21 mouse cellular contexts compared by ENCODE assay signal in the genomic region with DNA sequence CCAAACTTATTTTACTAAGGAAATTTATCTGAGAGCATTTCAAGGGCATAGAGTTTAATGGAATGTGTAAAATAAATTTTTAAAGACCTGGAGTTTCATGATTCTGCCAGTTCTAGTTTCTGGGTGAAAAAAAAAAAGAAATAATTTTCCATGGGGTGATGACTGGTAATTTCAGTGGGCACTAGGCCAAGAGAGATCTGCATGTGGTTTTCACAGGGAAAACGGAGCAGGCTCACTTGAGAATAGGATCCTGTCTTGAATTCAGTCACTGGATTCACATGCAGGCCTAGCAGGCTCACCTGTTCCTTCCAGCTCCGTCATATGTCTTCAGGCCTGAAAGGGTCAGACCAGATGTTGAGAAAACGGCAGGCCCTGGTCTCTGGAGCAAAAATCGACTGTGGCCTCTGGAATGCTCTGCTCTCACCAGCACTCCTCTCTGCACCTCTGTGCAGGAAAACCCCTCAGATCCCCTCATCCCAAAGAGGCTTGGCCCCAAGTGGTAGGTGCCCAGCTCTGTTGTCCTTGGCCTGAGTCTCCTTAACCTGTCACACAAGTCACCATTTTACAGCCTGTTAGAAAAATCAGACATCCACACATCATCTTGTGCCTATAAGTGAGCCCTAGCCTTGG.
DNase-seq lines count a peak whose midpoint lies in the region; ATAC-seq lines count a peak whose summit lies in the region.
"Had no signal": no experiment of that assay in that cellular context is flagged by ENCODE, and none has a peak within 500 bp of the region (broad histone marks: within the 10 kb centered on the region; RNA-seq: fewer than 3 reads in every experiment).

No protein-coding gene starts in this region.

- no peak overlapping the region for H3K9ac ChIP-seq in forebrain, embryonic 14.5 days (ENCODE audit: low read length)
- no peak overlapping the region for H3K9ac ChIP-seq in forebrain, embryonic 16.5 days (replicated peaks; ENCODE audit: low read depth, low read length)
- H3K9ac ChIP-seq in limb, embryonic 12.5 days (replicated peaks): no peak overlapping the region
- no peak overlapping the region for H3K9ac ChIP-seq in limb, embryonic 13.5 days
- H3K9ac ChIP-seq: embryonic facial prominence, embryonic 15.5 days; liver, embryonic 15.5 days; lung, embryonic 15.5 days; midbrain, embryonic 15.5 days had no signal

- no peak overlapping the region for H3K27ac ChIP-seq in forebrain, embryonic 14.5 days (ENCODE audit: low read depth, low read length)
- H3K27ac ChIP-seq in forebrain, embryonic 16.5 days (ENCODE audit: low read length): no peak overlapping the region
- H3K27ac ChIP-seq in limb, embryonic 12.5 days: peak overlapping the region; percentile 45; the same call in 1 of the 2 replicates
- no peak overlapping the region for H3K27ac ChIP-seq in limb, embryonic 10.5 days
- H3K27ac ChIP-seq in limb, embryonic 13.5 days: peak overlapping the region; percentile 79; the same call in 1 of the 2 replicates
- H3K27ac ChIP-seq: embryonic facial prominence, embryonic 15.5 days; liver, embryonic 15.5 days; lung, embryonic 15.5 days; midbrain, embryonic 15.5 days had no signal

- whole genome bisulfite sequencing in forebrain, embryonic 14.5 days: 79% methylated on average over 4 of the region's 4 CpGs
- WGBS in forebrain, embryonic 16.5 days: 70% methylated on average over 4 of the region's 4 CpGs
- 53% methylated on average over 4 of the region's 4 CpGs for WGBS in limb, embryonic 12.5 days
- WGBS in limb, embryonic 10.5 days: 84% methylated on average over 4 of the region's 4 CpGs
- 19% methylated on average over 4 of the region's 4 CpGs for WGBS in limb, embryonic 13.5 days

- no peak overlapping the region for H3K4me3 ChIP-seq in forebrain, embryonic 14.5 days (ENCODE audit: low read depth, low read length)
- H3K4me3 ChIP-seq in forebrain, embryonic 16.5 days (replicated peaks; ENCODE audit: low read length): no peak overlapping the region
- no peak overlapping the region for H3K4me3 ChIP-seq in limb, embryonic 12.5 days (replicated peaks)
- no peak overlapping the region for H3K4me3 ChIP-seq in limb, embryonic 10.5 days
- H3K4me3 ChIP-seq in limb, embryonic 13.5 days: no peak overlapping the region
- H3K4me3 ChIP-seq: embryonic facial prominence, embryonic 15.5 days; liver, embryonic 15.5 days; lung, embryonic 15.5 days; megakaryocyte, embryonic 14.5 days; midbrain, embryonic 15.5 days had no signal

- no peak for ATAC-seq in forebrain, embryonic 14.5 days
- no peak for ATAC-seq in forebrain, embryonic 16.5 days
- no peak for ATAC-seq in limb, embryonic 12.5 days (ENCODE audit: insufficient number of reproducible peaks, insufficient read depth, low FRiP score, low TSS enrichment, low read depth)
- ATAC-seq in limb, embryonic 13.5 days (ENCODE audit: low FRiP score, low read depth): peak; percentile 49
- ATAC-seq: CD4-positive, CD25-positive, alpha-beta regulatory T cell, adult 4 months; midbrain, embryonic 15.5 days had no signal

- no peaks in the 10 kb centered on the region for H3K27me3 ChIP-seq in forebrain, embryonic 14.5 days (replicated peaks; ENCODE audit: control insufficient read depth, insufficient read depth, low read length)
- H3K27me3 ChIP-seq in forebrain, embryonic 16.5 days (replicated peaks; ENCODE audit: control insufficient read depth, insufficient read depth, low read length): no peaks in the 10 kb centered on the region
- H3K27me3 ChIP-seq in limb, embryonic 12.5 days: no peaks in the 10 kb centered on the region
- H3K27me3 ChIP-seq in limb, embryonic 10.5 days (ENCODE audit: low read depth, poor library complexity, severe bottlenecking): no peaks in the 10 kb centered on the region
- H3K27me3 ChIP-seq in limb, embryonic 13.5 days: no peaks in the 10 kb centered on the region
- H3K27me3 ChIP-seq: embryonic facial prominence, embryonic 15.5 days; liver, embryonic 15.5 days; lung, embryonic 15.5 days; midbrain, embryonic 15.5 days had no signal

- H3K9me3 ChIP-seq in forebrain, embryonic 14.5 days (replicated peaks; ENCODE audit: control insufficient read depth, low read length): no peaks in the 10 kb centered on the region
- no peaks in the 10 kb centered on the region for H3K9me3 ChIP-seq in forebrain, embryonic 16.5 days (ENCODE audit: control insufficient read depth, low read length)
- H3K9me3 ChIP-seq in limb, embryonic 12.5 days: no peaks in the 10 kb centered on the region
- no peaks in the 10 kb centered on the region for H3K9me3 ChIP-seq in limb, embryonic 10.5 days (replicated peaks)
- no peaks in the 10 kb centered on the region for H3K9me3 ChIP-seq in limb, embryonic 13.5 days
- H3K9me3 ChIP-seq: embryonic facial prominence, embryonic 15.5 days; liver, embryonic 15.5 days; lung, embryonic 15.5 days; megakaryocyte, embryonic 14.5 days; midbrain, embryonic 15.5 days had no signal

- peak; percentile 12 for DNase-seq in forebrain, embryonic 14.5 days (ENCODE audit: low spot score)
- DNase-seq in limb, embryonic 10.5 days (ENCODE audit: low spot score): no peak
- DNase-seq in brain, adult 2 months (ENCODE audit: low read depth, low spot score): peak; percentile 16
- no peak for DNase-seq in right cerebral cortex, postnatal 25 days
- no peak for DNase-seq in left cerebral cortex, adult 9 months (ENCODE audit: low spot score in 2 of 2)
- DNase-seq: adrenal gland, postnatal 36 days; cerebellum, adult 11 months; cerebellum, adult 9-11 months; liver; right cerebral cortex, adult 18-20 months; thymus, postnatal 25 days had no signal

- no peaks in the 10 kb centered on the region for H3K4me1 ChIP-seq in forebrain, embryonic 14.5 days (ENCODE audit: control insufficient read depth, insufficient read depth, low read length)
- no peaks in the 10 kb centered on the region for H3K4me1 ChIP-seq in forebrain, embryonic 16.5 days (replicated peaks; ENCODE audit: control insufficient read depth, insufficient read depth, low read length)
- peaks cover 7% of the 10 kb centered on the region; the same call in 1 of the 2 replicates for H3K4me1 ChIP-seq in limb, embryonic 12.5 days (replicated peaks)
- H3K4me1 ChIP-seq in limb, embryonic 10.5 days: no peaks in the 10 kb centered on the region
- peaks cover 20% of the 10 kb centered on the region for H3K4me1 ChIP-seq in limb, embryonic 13.5 days
- H3K4me1 ChIP-seq: liver, embryonic 15.5 days; lung, embryonic 15.5 days; megakaryocyte, embryonic 14.5 days; midbrain, embryonic 15.5 days had no signal

- no peaks in the 10 kb centered on the region for H3K36me3 ChIP-seq in forebrain, embryonic 14.5 days (ENCODE audit: control insufficient read depth, insufficient read depth, low read length)
- H3K36me3 ChIP-seq in forebrain, embryonic 16.5 days (ENCODE audit: control insufficient read depth, insufficient read depth): no peaks in the 10 kb centered on the region
- no peaks in the 10 kb centered on the region for H3K36me3 ChIP-seq in limb, embryonic 12.5 days
- no peaks in the 10 kb centered on the region for H3K36me3 ChIP-seq in limb, embryonic 10.5 days
- no peaks in the 10 kb centered on the region for H3K36me3 ChIP-seq in limb, embryonic 13.5 days
- H3K36me3 ChIP-seq: embryonic facial prominence, embryonic 15.5 days; liver, embryonic 15.5 days; lung, embryonic 15.5 days; midbrain, embryonic 15.5 days had no signal

- no peak overlapping the region for H3K4me2 ChIP-seq in forebrain, embryonic 14.5 days (ENCODE audit: low read length)
- no peak overlapping the region for H3K4me2 ChIP-seq in forebrain, embryonic 16.5 days (ENCODE audit: low read length)
- H3K4me2 ChIP-seq in limb, embryonic 12.5 days: no peak overlapping the region
- H3K4me2 ChIP-seq in limb, embryonic 13.5 days (replicated peaks): no peak overlapping the region
- H3K4me2 ChIP-seq: embryonic facial prominence, embryonic 15.5 days; heart, embryonic 11.5 days; liver, embryonic 15.5 days; lung, embryonic 15.5 days; midbrain, embryonic 15.5 days had no signal

Comparison
In these comparisons a context has a peak if more than half of its experiments do, and no peak if none do; other contexts are left out.
1. H3K27ac ChIP-seq: peak in limb, embryonic 12.5 days (single experiment) and limb, embryonic 13.5 days (single experiment); none in forebrain, embryonic 14.5 days (single experiment), forebrain, embryonic 16.5 days (single experiment) and limb, embryonic 10.5 days (single experiment).
2. DNase-seq: peak in forebrain, embryonic 14.5 days (single experiment) and brain, adult 2 months (single experiment); none in limb, embryonic 10.5 days (single experiment), right cerebral cortex, postnatal 25 days (single experiment) and left cerebral cortex, adult 9 months (0 of 2).